Mouse (Mus musculus) neural tube, embryonic 13.5 days (tissue): ENCODE measurements around the gene H2al2a. TPM values are rescaled to one million over a fixed set of nuclear protein-coding genes. Genes with fewer than 3 reads are reported as not detected.
"Not testable (repeated sequence)": the region's sequence is repeated elsewhere in the genome, so short reads cannot be mapped to it uniquely, and the experiment has no call there.

Experiments
- ATAC-seq: fragments of 200-750 bp; cut with Nextera tagmentation; 2 replicates; pipeline ENCODE4 v1.8.0; 2017; ENCODE audit warnings: low read depth, mild to moderate bottlenecking, moderate TSS enrichment, moderate library complexity
- H3K27ac ChIP-seq: fragments of 300-500 bp; sonication (generic); replicated peaks from 2 replicates; pipeline ENCODE4 v1.5.1; 2015; ENCODE audit warnings: moderate library complexity, mild to moderate bottlenecking, inconsistent platforms
- H3K27me3 ChIP-seq: fragments of 300-500 bp; sonication (generic); 2 replicates; pipeline ENCODE4 v1.6.1; 2015; ENCODE audit warnings: mild to moderate bottlenecking, inconsistent platforms
- H3K36me3 ChIP-seq: fragments of 300-500 bp; sonication (generic); 2 replicates; pipeline ENCODE4 v1.6.1; 2015; ENCODE audit warnings: mild to moderate bottlenecking, inconsistent platforms
- H3K4me1 ChIP-seq: fragments of 300-500 bp; sonication (generic); replicated peaks from 2 replicates; pipeline ENCODE4 v1.6.1; 2015; ENCODE audit warnings: inconsistent platforms
- H3K4me2 ChIP-seq: fragments of 300-500 bp; sonication (generic); 2 replicates; pipeline ENCODE4 v1.6.1; 2015; ENCODE audit warnings: inconsistent platforms, mild to moderate bottlenecking, moderate library complexity
- H3K4me3 ChIP-seq: fragments of 300-500 bp; sonication (generic); 2 replicates; pipeline ENCODE4 v1.5.1; 2015; ENCODE audit warnings: mild to moderate bottlenecking, inconsistent platforms
- H3K9ac ChIP-seq: fragments of 300-500 bp; sonication (generic); 2 replicates; pipeline ENCODE4 v1.6.1; 2015; ENCODE audit warnings: moderate library complexity, mild to moderate bottlenecking, inconsistent platforms
- H3K9me3 ChIP-seq: fragments of 300-500 bp; sonication (generic); 2 replicates; pipeline ENCODE4 v1.6.1; 2016; ENCODE audit warnings: inconsistent platforms
- WGBS: fragments of 180-500 bp; shearing (Covaris S2); methylation state at CpG from one replicate; pipeline ENCODE4 v1.1.7; 2015; 5-methylcytosine and 5-hydroxymethylcytosine counted together
- polyA plus RNA-seq: library from polyadenylated mRNA; unstranded; fragments of >200 nt; fragmentation: Nextera tagmentation; extraction: Ambion mirVana; gene quantifications from 2 replicates; pipeline ENCODE4 v1.2.1, GENCODE M21; 2015

H2al2a gene
- polyA plus RNA-seq, 1 experiment from 2014 or later, result not detected

- ATAC-seq, result no peak
- 36% methylated on average over 1 of the region's 1 CpGs for WGBS
- no peaks in the 10 kb centered on the region for H3K27me3 ChIP-seq
Measured at GRCm38 (mm10) chr2:17970662-17971061, 26.1 kb downstream of the H2al2a start.

GRCm38 (mm10) chr2:17970187-17970586 lies 26.6 kb downstream of the H2al2a start:
- H3K27ac ChIP-seq, result no peak overlapping the region
- no peaks in the 10 kb centered on the region for H3K9me3 ChIP-seq
- no peak overlapping the region for H3K9ac ChIP-seq
- no peak overlapping the region for H3K4me2 ChIP-seq
- H3K4me3 ChIP-seq, result no peak overlapping the region
- H3K36me3 ChIP-seq, result no peaks in the 10 kb centered on the region
- H3K27me3 ChIP-seq, result no peaks in the 10 kb centered on the region
- peak; percentile 74; the same call in 1 of the 2 replicates for ATAC-seq
- 0 out of 2 replicates have a peak, but pooled peaks cover 3% of the 10 kb centered on the region for H3K4me1 ChIP-seq

More at GRCm38 (mm10) chr2:17970662-17971061, 26.1 kb downstream of the H2al2a start:
- Histone ChIP-seq H3K4me3 (no peak overlapping the region), H3K4me2 (no peak overlapping the region), H3K36me3 (no peaks in the 10 kb centered on the region), H3K9ac (no peak overlapping the region), H3K4me1 (0 out of 2 replicates have a peak, but pooled peaks cover 3% of the 10 kb centered on the region), H3K9me3 (no peaks in the 10 kb centered on the region), H3K27ac (no peak overlapping the region)

- H3K27me3 ChIP-seq, result no peaks in the 10 kb centered on the region
- no peak overlapping the region for H3K27ac ChIP-seq
- 0 out of 2 replicates have a peak, but pooled peaks cover 3% of the 10 kb centered on the region for H3K4me1 ChIP-seq
- WGBS, result 77% methylated on average over 2 of the region's 2 CpGs
- no peaks in the 10 kb centered on the region for H3K36me3 ChIP-seq
- H3K4me3 ChIP-seq, result no peak overlapping the region
- no peak overlapping the region for H3K9ac ChIP-seq
- H3K4me2 ChIP-seq, result no peak overlapping the region
- H3K9me3 ChIP-seq, result no peaks in the 10 kb centered on the region
- ATAC-seq, result no peak
Measured at GRCm38 (mm10) chr2:17968571-17968970, 28.2 kb downstream of the H2al2a start.

GRCm38 (mm10) chr2:17968037-17968436 lies 28.7 kb downstream of the H2al2a start:
- WGBS, result 81% methylated on average over 3 of the region's 3 CpGs
- not testable (repeated sequence) for H3K4me2 ChIP-seq, H3K27me3 ChIP-seq

GRCm38 (mm10) chr2:17959501-17959900 lies 37.3 kb downstream of the H2al2a start:
- Histone ChIP-seq H3K4me1 (no peaks in the 10 kb centered on the region), H3K9me3 (0 out of 2 replicates have a peak, but pooled peaks cover 6% of the 10 kb centered on the region), H3K36me3 (no peaks in the 10 kb centered on the region), H3K9ac (no peak overlapping the region), H3K27me3 (no peaks in the 10 kb centered on the region), H3K27ac (no peak overlapping the region), H3K4me2 (no peak overlapping the region), H3K4me3 (no peak overlapping the region)
- 83% methylated on average over 1 of the region's 1 CpGs for WGBS
- ATAC-seq, result no peak

More at GRCm38 (mm10) chr2:17968037-17968436, 28.7 kb downstream of the H2al2a start:
- ATAC-seq, H3K4me3 ChIP-seq, H3K27ac ChIP-seq, H3K36me3 ChIP-seq, H3K4me1 ChIP-seq, H3K9me3 ChIP-seq, H3K9ac ChIP-seq: not testable (repeated sequence)

GRCm38 (mm10) chr2:17946875-17947274 lies 49.9 kb downstream of the H2al2a start:
- H3K27ac ChIP-seq, result no peak overlapping the region
- no peak overlapping the region for H3K4me2 ChIP-seq
- H3K4me3 ChIP-seq, result no peak overlapping the region
- H3K4me1 ChIP-seq, result no peaks in the 10 kb centered on the region
- no peaks in the 10 kb centered on the region for H3K36me3 ChIP-seq
- H3K27me3 ChIP-seq, result no peaks in the 10 kb centered on the region
- H3K9me3 ChIP-seq, result no peaks in the 10 kb centered on the region
- 72% methylated on average over 3 of the region's 3 CpGs for WGBS
- H3K9ac ChIP-seq, result no peak overlapping the region
- no peak for ATAC-seq

Other genes starting within 250 kb of the H2al2a start
- 8.8 and 12.3 TPM in 2 replicates for gene A930004D18Rik, start 40.8 kb upstream of the H2al2a start, polyA plus RNA-seq
- gene Skida1, start 52.1 kb upstream of the H2al2a start, polyA plus RNA-seq, result 8.2 and 9.2 TPM in 2 replicates
- 62.3 and 63.1 TPM in 2 replicates for gene Mllt10, start 58.3 kb upstream of the H2al2a start, polyA plus RNA-seq